Mouse (Mus musculus) MEL (cell line): ENCODE measurements at regions not wholly inside any gene's neighbourhood (a gene's known extent, or its start where the extent isn't known, plus 50 kb on each side); places are given as distances from the start of the nearest gene placed in this dataset.
"Not testable (repeated sequence)": the region's sequence is repeated elsewhere in the genome, so short reads cannot be mapped to it uniquely, and the experiment has no call there.

Experiments
- CTCF ChIP-seq, 3 experiments: IDR thresholded peaks in 2 of 3; conservative IDR thresholded peaks in 1 of 3; 2 replicates each; pipeline ENCODE4 v1.5.1; 2011 to 2012; ENCODE audit warnings: low read length in 3 of 3, low read depth in 2 of 3, mild to moderate bottlenecking in 2 of 3, improper control_type of control experiment in 1 of 3, inconsistent platforms in 1 of 3, mixed read lengths in 1 of 3, moderate library complexity in 1 of 3; ENCODE audit not compliant: control insufficient read depth in 1 of 3, insufficient read depth in 1 of 3, poor library complexity in 1 of 3, severe bottlenecking in 1 of 3
- ELF1 ChIP-seq: IDR thresholded peaks from 2 replicates; pipeline ENCODE4 v1.6.1; 2014; ENCODE audit warnings: low read depth, mild to moderate bottlenecking, inconsistent platforms, low read length, improper control_type of control experiment, moderate library complexity
- EP300 ChIP-seq, 2 experiments: IDR thresholded peaks; 2 replicates each; pipeline ENCODE4 v1.6.1; 2011; ENCODE audit warnings: improper control_type of control experiment in 2 of 2, low read length in 2 of 2, low read depth in 1 of 2, mild to moderate bottlenecking in 1 of 2
- MAX ChIP-seq: IDR thresholded peaks from 2 replicates; pipeline ENCODE4 v1.6.1; 2011; ENCODE audit warnings: low read length, improper control_type of control experiment
- MEF2A ChIP-seq: IDR thresholded peaks from 2 replicates; pipeline ENCODE4 v1.6.1; 2014; ENCODE audit warnings: low read depth, mild to moderate bottlenecking, inconsistent platforms, low read length, improper control_type of control experiment; ENCODE audit not compliant: poor library complexity, insufficient replicate concordance, severe bottlenecking; ENCODE audit errors: extremely low read depth
- MYC ChIP-seq: IDR thresholded peaks from 2 replicates; pipeline ENCODE4 v1.6.1; 2011; ENCODE audit warnings: low read depth, mild to moderate bottlenecking, low read length, improper control_type of control experiment, moderate library complexity
- NRF1 ChIP-seq: IDR thresholded peaks from 2 replicates; pipeline ENCODE4 v1.6.1; 2014; ENCODE audit warnings: low read depth, mild to moderate bottlenecking, inconsistent platforms, low read length, improper control_type of control experiment, moderate library complexity; ENCODE audit not compliant: poor library complexity, insufficient read depth, severe bottlenecking
- POLR2A ChIP-seq, 2 experiments: IDR thresholded peaks; 2 replicates each; pipeline ENCODE4 v1.6.1; 2011 to 2012; ENCODE audit warnings: low read length in 2 of 2, mild to moderate bottlenecking in 2 of 2, control low read depth in 1 of 2, improper control_type of control experiment in 1 of 2, low read depth in 1 of 2, moderate library complexity in 1 of 2; ENCODE audit not compliant: control insufficient read depth in 1 of 2, insufficient read depth in 1 of 2, poor library complexity in 1 of 2
- POLR2AphosphoS2 ChIP-seq: IDR thresholded peaks from 2 replicates; pipeline ENCODE4 v1.6.1; 2011; ENCODE audit warnings: low read length, improper control_type of control experiment
- SIN3A ChIP-seq: IDR thresholded peaks from 2 replicates; pipeline ENCODE4 v1.6.1; 2012; ENCODE audit warnings: low read length, improper control_type of control experiment, inconsistent platforms
- SMC3 ChIP-seq: IDR thresholded peaks from 2 replicates; pipeline ENCODE4 v1.6.1; 2011; ENCODE audit warnings: low read depth, low read length, improper control_type of control experiment
- ZKSCAN1 ChIP-seq: IDR thresholded peaks from 2 replicates; pipeline ENCODE4 v1.6.1; 2012; ENCODE audit warnings: low read depth, mild to moderate bottlenecking, inconsistent platforms, low read length, improper control_type of control experiment, moderate library complexity

DNA sequence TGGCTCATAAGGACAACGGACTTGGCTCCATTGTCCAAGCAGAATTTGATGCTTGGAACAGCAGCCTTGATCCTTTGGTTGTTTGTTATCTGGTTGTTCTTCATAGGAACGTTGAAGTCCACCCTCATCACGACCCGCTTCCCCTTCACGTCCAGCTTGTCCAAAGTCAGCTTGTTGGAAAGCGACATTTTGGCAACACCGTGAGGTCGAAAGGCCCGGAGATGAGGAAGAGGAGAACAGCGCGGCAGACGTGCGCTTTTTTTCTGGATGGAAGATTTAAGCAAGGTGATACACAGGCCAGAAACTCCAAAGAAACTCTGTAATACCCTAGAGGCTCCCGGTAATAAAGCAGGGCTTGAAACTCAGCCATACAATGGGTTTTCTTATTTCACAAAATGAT is 250.8 kb downstream of the Kcns3 start:
- TF ChIP-seq NRF1; POLR2A (IDR thresholded peaks at IDR 0.05; ENCODE audit: control insufficient read depth in 1 of 2, insufficient read depth in 1 of 2, low read depth in 1 of 2, low read length in 2 of 2, poor library complexity in 1 of 2); ZKSCAN1; MYC; SIN3A; MAX; POLR2AphosphoS2; CTCF (IDR thresholded peaks at IDR 0.05 in 2 of 3, conservative IDR thresholded peaks at IDR 0.05 in 1 of 3; ENCODE audit: control insufficient read depth in 1 of 3, insufficient read depth in 1 of 3, low read depth in 2 of 3, low read length in 3 of 3, poor library complexity in 1 of 3, severe bottlenecking in 1 of 3); SMC3; MEF2A; ELF1; EP300 (IDR thresholded peaks at IDR 0.05; ENCODE audit: low read depth in 1 of 2, low read length in 2 of 2): not testable (repeated sequence)
